Mouse (Mus musculus): Measurements from ENCODE around the gene Ggnbp2. TPM values are rescaled to one million over a fixed set of nuclear protein-coding genes. Genes with fewer than 3 reads are reported as not detected.

The Ggnbp2 gene
- polyA plus RNA-seq (2015; fragmentation: Nextera tagmentation; extraction: Ambion mirVana), result 66.5 and 68.5 TPM in 2 replicates

GRCm38 (mm10) chr11:84870337-84871043 is at the start of gene Ggnbp2:
Gene Ggnbp2, minus strand, starts transcription at chr11:84870817.
- Histone ChIP-seq H3K4me2 (peak within 1 kb of the TSS; percentile 86), H3K27ac (peak within 1 kb of the TSS; percentile 98), H3K36me3 (ENCODE audit: poor library complexity, severe bottlenecking) (no peaks in the 10 kb centered on the region), H3K4me1 (peaks cover 33% of the 10 kb centered on the region), H3K9ac (peak within 1 kb of the TSS; percentile 94), H3K4me3 (peak within 1 kb of the TSS; percentile 86), H3K9me3 (replicated peaks) (no peaks in the 10 kb centered on the region), H3K27me3 (no peaks in the 10 kb centered on the region)
- WGBS, result under 1% methylated on average over 44 of the region's 62 CpGs
- peak; percentile 82 for ATAC-seq

- no peaks in the 10 kb centered on the region for H3K9me3 ChIP-seq (replicated peaks)
- peaks cover 10% of the 10 kb centered on the region for H3K4me1 ChIP-seq
- no peak overlapping the region for H3K27ac ChIP-seq
- WGBS, result 73% methylated on average over 7 of the region's 7 CpGs
- H3K36me3 ChIP-seq (ENCODE audit: poor library complexity, severe bottlenecking), result no peaks in the 10 kb centered on the region
- no peaks in the 10 kb centered on the region for H3K27me3 ChIP-seq
- H3K4me3 ChIP-seq, result no peak overlapping the region
- H3K4me2 ChIP-seq, result no peak overlapping the region
- no peak overlapping the region for H3K9ac ChIP-seq
- no peak for ATAC-seq
Observed at GRCm38 (mm10) chr11:84919951-84920350, 49.3 kb upstream of the Ggnbp2 start.

- WGBS, result 31% methylated on average over 3 of the region's 3 CpGs
- Histone ChIP-seq H3K9ac (no peak overlapping the region), H3K9me3 (replicated peaks) (no peaks in the 10 kb centered on the region), H3K4me2 (no peak overlapping the region), H3K36me3 (ENCODE audit: poor library complexity, severe bottlenecking) (no peaks in the 10 kb centered on the region), H3K4me3 (no peak overlapping the region), H3K27me3 (no peaks in the 10 kb centered on the region), H3K27ac (no peak overlapping the region), H3K4me1 (peaks cover 17% of the 10 kb centered on the region)
- ATAC-seq, result no peak
Observed at GRCm38 (mm10) chr11:84919276-84919675, 48.7 kb upstream of the Ggnbp2 start.

- ATAC-seq, result peak; percentile 83
- peaks cover 4% of the 10 kb centered on the region for H3K36me3 ChIP-seq (ENCODE audit: poor library complexity, severe bottlenecking)
- H3K9me3 ChIP-seq (replicated peaks), result no peaks in the 10 kb centered on the region
- no peak overlapping the region for H3K9ac ChIP-seq
- WGBS, result 6% methylated on average over 16 of the region's 16 CpGs
- H3K27ac ChIP-seq, result no peak overlapping the region
- no peaks in the 10 kb centered on the region for H3K27me3 ChIP-seq
- no peak overlapping the region for H3K4me3 ChIP-seq
- peaks cover 20% of the 10 kb centered on the region for H3K4me1 ChIP-seq
- H3K4me2 ChIP-seq, result peak overlapping the region; percentile 38
Observed at GRCm38 (mm10) chr11:84918425-84918824, 47.8 kb upstream of the Ggnbp2 start.

- Histone ChIP-seq H3K27ac (no peak overlapping the region), H3K4me3 (peak overlapping the region; percentile 97), H3K9ac (peak overlapping the region; percentile 87), H3K27me3 (no peaks in the 10 kb centered on the region), H3K36me3 (ENCODE audit: poor library complexity, severe bottlenecking) (peaks cover 20% of the 10 kb centered on the region), H3K4me2 (peak overlapping the region; percentile 85), H3K4me1 (peaks cover 20% of the 10 kb centered on the region), H3K9me3 (replicated peaks) (no peaks in the 10 kb centered on the region)
- 62% methylated on average over 7 of the region's 7 CpGs for WGBS
- ATAC-seq, result no peak
Observed at GRCm38 (mm10) chr11:84916703-84917300, 46.2 kb upstream of the Ggnbp2 start.

GRCm38 (mm10) chr11:84916053-84916702 is 45.6 kb upstream of the Ggnbp2 start, which contains the start of gene Znhit3:
Gene Znhit3, minus strand, starts transcription at chr11:84916366.
- Histone ChIP-seq H3K9me3 (replicated peaks) (no peaks in the 10 kb centered on the region), H3K27ac (no peak within 1 kb of the TSS; the same call in 1 of the 2 replicates), H3K4me2 (peak within 1 kb of the TSS; percentile 85), H3K36me3 (ENCODE audit: poor library complexity, severe bottlenecking) (peaks cover 27% of the 10 kb centered on the region), H3K27me3 (no peaks in the 10 kb centered on the region), H3K4me1 (peaks cover 20% of the 10 kb centered on the region), H3K9ac (peak within 1 kb of the TSS; percentile 87), H3K4me3 (peak within 1 kb of the TSS; percentile 97)
- ATAC-seq, result peak; percentile 97
- 2% methylated on average over 34 of the region's 34 CpGs for WGBS

- no peak for ATAC-seq
- peak overlapping the region; percentile 85; the same call in 1 of the 2 replicates for H3K4me2 ChIP-seq
- no peaks in the 10 kb centered on the region for H3K9me3 ChIP-seq (replicated peaks)
- no peak overlapping the region for H3K27ac ChIP-seq
- H3K27me3 ChIP-seq, result no peaks in the 10 kb centered on the region
- H3K4me3 ChIP-seq, result 0 out of 2 replicates have a peak overlapping the region, but pooled peaks have one; percentile 97
- peaks cover 40% of the 10 kb centered on the region for H3K36me3 ChIP-seq (ENCODE audit: poor library complexity, severe bottlenecking)
- H3K9ac ChIP-seq, result no peak overlapping the region
- 83% methylated on average over 5 of the region's 5 CpGs for WGBS
- H3K4me1 ChIP-seq, result peaks cover 20% of the 10 kb centered on the region
Observed at GRCm38 (mm10) chr11:84914673-84915072, 44.1 kb upstream of the Ggnbp2 start.

- Histone ChIP-seq H3K9ac (no peak overlapping the region), H3K27ac (no peak overlapping the region), H3K9me3 (replicated peaks) (no peaks in the 10 kb centered on the region), H3K36me3 (ENCODE audit: poor library complexity, severe bottlenecking) (peaks cover 82% of the 10 kb centered on the region), H3K27me3 (no peaks in the 10 kb centered on the region), H3K4me2 (no peak overlapping the region), H3K4me3 (no peak overlapping the region), H3K4me1 (peaks cover 15% of the 10 kb centered on the region)
- WGBS, result 85% methylated on average over 4 of the region's 4 CpGs
- ATAC-seq, result no peak
Observed at GRCm38 (mm10) chr11:84910411-84910810, 39.8 kb upstream of the Ggnbp2 start.

- WGBS, result 95% methylated on average over 6 of the region's 6 CpGs
- no peaks in the 10 kb centered on the region for H3K4me1 ChIP-seq
- no peak for ATAC-seq
- no peak overlapping the region for H3K9ac ChIP-seq
- no peak overlapping the region for H3K27ac ChIP-seq
- peaks cover 98% of the 10 kb centered on the region for H3K36me3 ChIP-seq (ENCODE audit: poor library complexity, severe bottlenecking)
- H3K4me2 ChIP-seq, result no peak overlapping the region
- no peak overlapping the region for H3K4me3 ChIP-seq
- no peaks in the 10 kb centered on the region for H3K27me3 ChIP-seq
- H3K9me3 ChIP-seq (replicated peaks), result no peaks in the 10 kb centered on the region
Observed at GRCm38 (mm10) chr11:84908480-84908879, 37.9 kb upstream of the Ggnbp2 start.

GRCm38 (mm10) chr11:84907081-84907480 is 36.5 kb upstream of the Ggnbp2 start:
- H3K4me2 ChIP-seq, result no peak overlapping the region
- H3K4me3 ChIP-seq, result no peak overlapping the region
- peaks cover 98% of the 10 kb centered on the region for H3K36me3 ChIP-seq (ENCODE audit: poor library complexity, severe bottlenecking)
- no peak overlapping the region for H3K9ac ChIP-seq
- H3K27me3 ChIP-seq, result no peaks in the 10 kb centered on the region
- H3K4me1 ChIP-seq, result no peaks in the 10 kb centered on the region
- WGBS, result 79% methylated on average over 3 of the region's 3 CpGs
- no peak for ATAC-seq
- H3K27ac ChIP-seq, result no peak overlapping the region
- H3K9me3 ChIP-seq (replicated peaks), result no peaks in the 10 kb centered on the region

GRCm38 (mm10) chr11:84904597-84905144 is 34.1 kb upstream of the Ggnbp2 start:
- Histone ChIP-seq H3K27me3 (no peaks in the 10 kb centered on the region), H3K4me2 (no peak overlapping the region), H3K4me1 (no peaks in the 10 kb centered on the region), H3K27ac (no peak overlapping the region), H3K4me3 (no peak overlapping the region), H3K9ac (no peak overlapping the region), H3K36me3 (ENCODE audit: poor library complexity, severe bottlenecking) (peaks cover 100% of the 10 kb centered on the region), H3K9me3 (replicated peaks) (no peaks in the 10 kb centered on the region)
- WGBS, result 82% methylated on average over 9 of the region's 9 CpGs
- no peak for ATAC-seq

- Histone ChIP-seq H3K27me3 (no peaks in the 10 kb centered on the region), H3K9me3 (replicated peaks) (no peaks in the 10 kb centered on the region), H3K4me1 (no peaks in the 10 kb centered on the region), H3K4me3 (no peak overlapping the region), H3K9ac (no peak overlapping the region), H3K27ac (no peak overlapping the region), H3K36me3 (ENCODE audit: poor library complexity, severe bottlenecking) (peaks cover 82% of the 10 kb centered on the region), H3K4me2 (no peak overlapping the region)
- ATAC-seq, result no peak
- 92% methylated on average over 14 of the region's 15 CpGs for WGBS
Observed at GRCm38 (mm10) chr11:84893113-84893512, 22.5 kb upstream of the Ggnbp2 start.

Data from forebrain, embryonic 13.5 days (tissue).